Mouse (Mus musculus) liver, postnatal 0 days (tissue): ENCODE measurements around the gene Gdf15.

Experiments used
- CTCF ChIP-seq: sonication (generic); IDR thresholded peaks from 2 replicates; pipeline ENCODE4 v1.5.1; 2016; ENCODE audit warnings: antibody characterized with exemption, low read depth
- EP300 ChIP-seq: IDR thresholded peaks from 2 replicates; pipeline ENCODE4 v1.6.1; 2016; ENCODE audit warnings: antibody characterized with exemption, low read depth, mild to moderate bottlenecking

- TF ChIP-seq CTCF (no peak), EP300 (no peak)
Observed at GRCm38 (mm10) chr8:70672325-70673078, 40.2 kb upstream of the Gdf15 start.
